Mouse (Mus musculus) urinary bladder, postnatal 4 days (tissue): ENCODE measurements around the gene Spns1.
A peak's percentile ranks its signal among the peaks of the same experiment; 100 is the strongest.
"Not testable (repeated sequence)": the region's sequence is repeated elsewhere in the genome, so short reads cannot be mapped to it uniquely, and the experiment has no call there.

Source experiments
- DNase-seq, 2 experiments: peaks; one replicate each; pipeline ENCODE4 v3.0.0; 2021 to 2022; ENCODE audit warnings: low spot score in 2 of 2

Spns1 gene

DNA sequence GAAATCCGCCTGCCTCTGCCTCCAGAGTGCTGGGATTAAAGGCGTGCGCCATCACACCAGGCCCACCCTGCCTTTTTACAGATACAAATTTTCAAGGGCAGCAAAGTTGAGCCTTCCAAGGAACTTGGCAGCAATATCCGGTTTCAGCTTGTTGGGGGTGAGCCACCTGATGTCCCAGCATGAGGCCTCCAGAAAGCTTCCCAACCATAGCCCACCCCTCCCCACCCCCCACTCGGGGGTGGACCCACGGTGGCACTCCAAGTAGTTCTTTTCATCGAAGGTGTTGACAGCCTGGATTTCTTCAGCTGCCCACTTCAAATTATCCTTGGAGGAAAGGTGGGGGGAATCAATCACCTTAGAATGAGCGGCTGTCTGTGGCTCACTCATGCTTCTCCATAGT is 38.3 kb downstream of the Spns1 start:
- no peak for DNase-seq

DNA sequence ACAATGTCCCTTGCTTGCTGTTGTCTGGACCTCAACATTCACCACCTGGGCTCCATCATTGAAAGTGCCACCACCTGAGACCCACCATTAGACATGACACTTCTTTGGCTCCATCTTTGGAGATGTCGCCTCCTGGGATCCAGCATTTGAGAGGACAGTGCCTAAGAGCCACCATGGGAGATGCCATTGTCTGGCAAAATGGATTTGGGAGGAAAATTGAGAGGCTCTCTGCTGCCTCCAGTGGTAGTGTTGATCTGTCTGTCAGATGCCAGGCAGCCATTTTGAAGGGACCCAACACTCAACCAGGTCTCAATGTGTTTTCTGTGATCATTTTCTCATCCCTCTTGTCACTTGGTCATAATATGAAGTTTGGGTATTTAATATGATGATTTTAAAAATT is 41.7 kb downstream of the Spns1 start:
- DNase-seq, result no peak

GRCm38 (mm10) chr7:126332691-126333090 is 44.6 kb downstream of the Spns1 start:
- DNase-seq, result no peak

GRCm38 (mm10) chr7:126330693-126331092 is 46.6 kb downstream of the Spns1 start:
- DNase-seq, result no peak

- no peak for DNase-seq
Measured at GRCm38 (mm10) chr7:126329907-126330645, 47.2 kb downstream of the Spns1 start.

DNA sequence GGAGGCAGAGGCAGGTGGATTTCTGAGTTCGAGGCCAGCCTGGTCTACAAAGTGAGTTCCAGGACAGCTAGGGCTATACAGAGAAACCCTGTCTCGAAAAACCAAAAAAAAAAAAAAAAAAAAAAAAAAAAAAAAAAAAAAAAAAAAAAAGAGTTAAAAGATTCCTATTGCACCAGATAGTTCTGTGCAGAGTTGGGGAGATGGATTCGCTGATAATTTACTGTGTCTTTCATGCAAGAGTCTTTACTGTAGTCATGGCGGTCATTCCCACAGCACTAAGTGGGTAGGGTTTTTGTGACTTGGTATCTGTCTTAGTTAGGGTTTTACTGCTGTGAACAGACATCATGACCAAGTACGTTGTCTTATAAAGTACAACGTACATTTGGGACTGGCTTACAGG is 48.4 kb downstream of the Spns1 start:
- not testable (repeated sequence) for DNase-seq

- DNase-seq, result not testable (repeated sequence)
Measured at GRCm38 (mm10) chr7:126325576-126326273, 51.5 kb downstream of the Spns1 start.

- no peak for DNase-seq
Measured at GRCm38 (mm10) chr7:126324791-126325190, 52.5 kb downstream of the Spns1 start.

DNA sequence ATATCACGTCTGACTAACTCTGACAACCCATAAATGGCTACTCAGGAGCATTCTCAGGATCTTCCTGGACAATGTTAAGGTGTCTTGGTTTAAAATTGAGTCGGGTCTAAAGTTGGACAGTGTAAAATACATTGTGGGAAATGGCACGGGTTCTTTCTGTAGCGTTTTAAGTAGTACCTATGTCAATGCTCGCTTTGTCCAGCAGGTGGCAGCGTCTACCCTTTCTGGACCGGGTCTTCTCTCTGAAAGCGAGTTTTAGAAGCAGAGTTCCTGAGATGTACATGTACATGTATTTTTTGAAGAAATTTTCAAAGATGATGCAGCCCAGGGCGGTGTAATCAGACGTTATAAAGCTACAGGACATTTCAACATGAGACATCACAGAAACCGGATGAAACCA is 53.5 kb downstream of the Spns1 start:
- DNase-seq, result peak; percentile 43 to 80
